Mouse (Mus musculus) kidney, embryonic 15.5 days (tissue): ENCODE data around the gene Gja4. TPM values are rescaled to one million over a fixed set of nuclear protein-coding genes. Genes with fewer than 3 reads are reported as not detected.

Experiments
- ATAC-seq: fragments of 200-750 bp; cut with Nextera tagmentation; replicated peaks from 2 replicates; pipeline ENCODE4 v1.8.0; 2017; ENCODE audit warnings: moderate TSS enrichment; ENCODE audit not compliant: low FRiP score
- H3K27ac ChIP-seq: fragments of 300-500 bp; sonication (generic); 2 replicates; pipeline ENCODE4 v1.5.1; 2015; ENCODE audit warnings: mild to moderate bottlenecking, inconsistent platforms
- H3K27me3 ChIP-seq: fragments of 300-500 bp; sonication (generic); 2 replicates; pipeline ENCODE4 v1.6.1; 2015; ENCODE audit warnings: inconsistent platforms
- H3K36me3 ChIP-seq: fragments of 300-500 bp; sonication (generic); 2 replicates; pipeline ENCODE4 v1.6.1; 2015; ENCODE audit warnings: inconsistent platforms
- H3K4me1 ChIP-seq: fragments of 300-500 bp; sonication (generic); 2 replicates; pipeline ENCODE4 v1.6.1; 2015; ENCODE audit warnings: inconsistent platforms
- H3K4me2 ChIP-seq: fragments of 300-500 bp; sonication (generic); 2 replicates; pipeline ENCODE4 v1.6.1; 2015; ENCODE audit warnings: moderate library complexity, mild to moderate bottlenecking, inconsistent platforms
- H3K4me3 ChIP-seq: fragments of 300-500 bp; sonication (generic); replicated peaks from 2 replicates; pipeline ENCODE4 v1.5.1; 2015; ENCODE audit warnings: mild to moderate bottlenecking, inconsistent platforms
- H3K9ac ChIP-seq: fragments of 300-500 bp; sonication (generic); 2 replicates; pipeline ENCODE4 v1.6.1; 2015; ENCODE audit warnings: mild to moderate bottlenecking, inconsistent platforms
- H3K9me3 ChIP-seq: fragments of 300-500 bp; sonication (generic); replicated peaks from 2 replicates; pipeline ENCODE4 v1.6.1; 2016; ENCODE audit warnings: inconsistent platforms
- WGBS: fragments of 180-500 bp; shearing (Covaris S2); methylation state at CpG from one replicate; pipeline ENCODE4 v1.1.7; 2015; ENCODE audit warnings: mixed read lengths; 5-methylcytosine and 5-hydroxymethylcytosine counted together
- polyA plus RNA-seq: library from polyadenylated mRNA; unstranded; fragments of >200 nt; fragmentation: Nextera tagmentation; extraction: Ambion mirVana; gene quantifications from 2 replicates; pipeline ENCODE4 v1.2.1, GENCODE M21; 2015

Gene Gja4
- polyA plus RNA-seq: 24.9 and 30.5 TPM in 2 replicates

- Histone ChIP-seq H3K4me1 (peaks cover 13% of the 10 kb centered on the region; the same call in 1 of the 2 replicates), H3K4me3 (peak within 1 kb of the TSS; percentile 56), H3K27ac (no peak within 1 kb of the TSS), H3K36me3 (no peaks in the 10 kb centered on the region), H3K9me3 (no peaks in the 10 kb centered on the region), H3K9ac (peak within 1 kb of the TSS; percentile 56), H3K27me3 (peaks cover 30% of the 10 kb centered on the region), H3K4me2 (peak within 1 kb of the TSS; percentile 95)
- peak; percentile 87 for ATAC-seq
- whole genome bisulfite sequencing: under 1% methylated on average over 25 of the region's 25 CpGs
Observed at GRCm38 (mm10) chr4:127313861-127314260, at the start of gene Gja4. Gene Gja4, minus strand, starts transcription at chr4:127314039.

- ATAC-seq: no peak
- H3K4me2 ChIP-seq: no peak overlapping the region
- 67% methylated on average over 4 of the region's 4 CpGs for WGBS
Observed at GRCm38 (mm10) chr4:127363331-127363730, 49.5 kb upstream of the Gja4 start.

GRCm38 (mm10) chr4:127362520-127362919, 48.7 kb upstream of the Gja4 start:
- ATAC-seq: no peak
- peaks cover 27% of the 10 kb centered on the region for H3K4me1 ChIP-seq
- WGBS: 74% methylated on average over 3 of the region's 3 CpGs
- H3K27me3 ChIP-seq: peaks cover 8% of the 10 kb centered on the region; the same call in 1 of the 2 replicates
- H3K4me2 ChIP-seq: no peak overlapping the region
- H3K9ac ChIP-seq: no peak overlapping the region
- no peak overlapping the region for H3K4me3 ChIP-seq
- H3K27ac ChIP-seq: no peak overlapping the region
- no peaks in the 10 kb centered on the region for H3K36me3 ChIP-seq
- H3K9me3 ChIP-seq: no peaks in the 10 kb centered on the region

More at GRCm38 (mm10) chr4:127363331-127363730, 49.5 kb upstream of the Gja4 start:
- Histone ChIP-seq H3K27me3 (peaks cover 8% of the 10 kb centered on the region), H3K36me3 (no peaks in the 10 kb centered on the region), H3K4me1 (peaks cover 19% of the 10 kb centered on the region), H3K9me3 (no peaks in the 10 kb centered on the region), H3K27ac (no peak overlapping the region), H3K4me3 (no peak overlapping the region), H3K9ac (no peak overlapping the region)

- H3K36me3 ChIP-seq: no peaks in the 10 kb centered on the region
- peak; percentile 82 for ATAC-seq
- peaks cover 47% of the 10 kb centered on the region for H3K4me1 ChIP-seq
- H3K4me3 ChIP-seq: peak within 1 kb of the TSS; percentile 0; the same call in 1 of the 2 replicates
- 14% methylated on average over 5 of the region's 5 CpGs for WGBS
- H3K9ac ChIP-seq: no peak within 1 kb of the TSS
- H3K9me3 ChIP-seq: no peaks in the 10 kb centered on the region
- H3K4me2 ChIP-seq: peak within 1 kb of the TSS; percentile 45
- no peak within 1 kb of the TSS for H3K27ac ChIP-seq
- peaks cover 3% of the 10 kb centered on the region; the same call in 1 of the 2 replicates for H3K27me3 ChIP-seq
Observed at GRCm38 (mm10) chr4:127358018-127358417, 44.2 kb upstream of the Gja4 start, which contains the start of gene Gjb5. Gene Gjb5, minus strand, starts transcription at chr4:127358181.

- H3K9ac ChIP-seq: no peak overlapping the region
- H3K36me3 ChIP-seq: no peaks in the 10 kb centered on the region
- H3K27ac ChIP-seq: peak overlapping the region; percentile 56
- H3K4me1 ChIP-seq: peaks cover 44% of the 10 kb centered on the region
- H3K4me2 ChIP-seq: no peak overlapping the region
- no peaks in the 10 kb centered on the region for H3K9me3 ChIP-seq
- no peak overlapping the region for H3K4me3 ChIP-seq
- peaks cover 3% of the 10 kb centered on the region; the same call in 1 of the 2 replicates for H3K27me3 ChIP-seq
- 38% methylated on average over 15 of the region's 15 CpGs for WGBS
- ATAC-seq: peak; percentile 17; the same call in 1 of the 2 replicates
Observed at GRCm38 (mm10) chr4:127354506-127355485, 41.0 kb upstream of the Gja4 start.

- Histone ChIP-seq H3K36me3 (no peaks in the 10 kb centered on the region), H3K27ac (peak within 1 kb of the TSS; percentile 56), H3K4me2 (no peak within 1 kb of the TSS), H3K9me3 (no peaks in the 10 kb centered on the region), H3K4me1 (peaks cover 40% of the 10 kb centered on the region), H3K4me3 (no peak within 1 kb of the TSS), H3K27me3 (peaks cover 3% of the 10 kb centered on the region; the same call in 1 of the 2 replicates), H3K9ac (no peak within 1 kb of the TSS)
- WGBS: 50% methylated on average over 8 of the region's 8 CpGs
- ATAC-seq: no peak
Observed at GRCm38 (mm10) chr4:127353951-127354438, 40.2 kb upstream of the Gja4 start, which contains the start of gene Gjb4. Gene Gjb4, minus strand, starts transcription at chr4:127354081.

GRCm38 (mm10) chr4:127352594-127352993, 38.8 kb upstream of the Gja4 start:
- no peaks in the 10 kb centered on the region for H3K9me3 ChIP-seq
- no peak overlapping the region for H3K27ac ChIP-seq
- H3K4me1 ChIP-seq: peaks cover 30% of the 10 kb centered on the region
- no peak overlapping the region for H3K4me2 ChIP-seq
- ATAC-seq: no peak
- H3K4me3 ChIP-seq: no peak overlapping the region
- no peaks in the 10 kb centered on the region for H3K27me3 ChIP-seq
- no peak overlapping the region for H3K9ac ChIP-seq
- no peaks in the 10 kb centered on the region for H3K36me3 ChIP-seq
- WGBS: 36% methylated on average over 1 of the region's 1 CpGs

- H3K27ac ChIP-seq: no peak overlapping the region
- H3K9me3 ChIP-seq: no peaks in the 10 kb centered on the region
- H3K36me3 ChIP-seq: no peaks in the 10 kb centered on the region
- no peak for ATAC-seq
- H3K4me3 ChIP-seq: no peak overlapping the region
- H3K9ac ChIP-seq: no peak overlapping the region
- no peak overlapping the region for H3K4me2 ChIP-seq
- WGBS: 61% methylated on average over 4 of the region's 4 CpGs
- H3K4me1 ChIP-seq: peaks cover 14% of the 10 kb centered on the region
- H3K27me3 ChIP-seq: no peaks in the 10 kb centered on the region
Observed at GRCm38 (mm10) chr4:127349560-127350300, 35.9 kb upstream of the Gja4 start.

DNA sequence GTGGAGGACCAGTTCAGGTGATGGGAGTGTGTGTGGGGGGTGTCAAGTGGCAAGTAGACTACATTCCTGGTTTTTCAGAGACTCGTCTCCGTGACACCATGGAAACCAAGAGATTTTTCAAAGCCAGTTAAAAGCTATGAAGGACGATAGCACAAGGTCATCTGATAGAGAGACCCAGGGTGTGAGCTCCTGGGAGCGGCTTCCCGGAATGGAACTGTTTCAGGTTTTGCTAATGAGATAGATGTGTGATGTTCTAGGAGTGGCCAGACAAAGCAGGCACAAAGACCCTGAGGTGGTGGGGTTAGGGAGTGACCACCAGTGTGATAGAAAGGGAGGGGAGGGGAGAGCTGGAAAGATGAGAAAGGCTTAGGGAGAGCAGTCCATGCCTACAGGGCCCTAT, 31.2 kb upstream of the Gja4 start:
- H3K4me1 ChIP-seq: no peaks in the 10 kb centered on the region
- no peak overlapping the region for H3K27ac ChIP-seq
- no peak overlapping the region for H3K4me3 ChIP-seq
- H3K4me2 ChIP-seq: no peak overlapping the region
- ATAC-seq: no peak
- 82% methylated on average over 5 of the region's 5 CpGs for WGBS
- no peak overlapping the region for H3K9ac ChIP-seq
- no peaks in the 10 kb centered on the region for H3K27me3 ChIP-seq
- H3K9me3 ChIP-seq: no peaks in the 10 kb centered on the region
- H3K36me3 ChIP-seq: no peaks in the 10 kb centered on the region

DNA sequence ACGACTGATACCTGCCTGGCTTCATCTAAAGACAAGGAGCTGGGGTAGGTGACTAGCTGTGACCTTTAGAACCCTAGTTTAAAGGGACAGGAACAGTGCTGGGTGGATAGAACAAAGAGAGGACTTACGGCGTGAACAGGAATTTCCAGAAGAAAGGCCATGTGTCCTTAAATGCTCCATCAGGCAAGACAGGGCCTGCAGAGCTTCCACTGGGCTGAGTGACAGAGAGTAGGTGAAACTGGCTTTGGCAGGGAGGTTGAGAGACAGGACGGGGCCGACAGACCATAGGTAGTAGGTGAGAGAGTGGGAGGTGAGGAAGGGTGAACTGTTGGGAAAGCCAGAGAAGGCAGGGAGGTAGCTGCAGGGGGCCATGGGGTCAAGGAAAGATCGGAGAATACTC, 27.5 kb upstream of the Gja4 start:
- Histone ChIP-seq H3K9me3 (no peaks in the 10 kb centered on the region), H3K27ac (no peak overlapping the region), H3K4me3 (no peak overlapping the region), H3K27me3 (no peaks in the 10 kb centered on the region), H3K36me3 (no peaks in the 10 kb centered on the region), H3K4me2 (no peak overlapping the region), H3K4me1 (no peaks in the 10 kb centered on the region), H3K9ac (no peak overlapping the region)
- 53% methylated on average over 6 of the region's 6 CpGs for WGBS
- ATAC-seq: no peak

DNA sequence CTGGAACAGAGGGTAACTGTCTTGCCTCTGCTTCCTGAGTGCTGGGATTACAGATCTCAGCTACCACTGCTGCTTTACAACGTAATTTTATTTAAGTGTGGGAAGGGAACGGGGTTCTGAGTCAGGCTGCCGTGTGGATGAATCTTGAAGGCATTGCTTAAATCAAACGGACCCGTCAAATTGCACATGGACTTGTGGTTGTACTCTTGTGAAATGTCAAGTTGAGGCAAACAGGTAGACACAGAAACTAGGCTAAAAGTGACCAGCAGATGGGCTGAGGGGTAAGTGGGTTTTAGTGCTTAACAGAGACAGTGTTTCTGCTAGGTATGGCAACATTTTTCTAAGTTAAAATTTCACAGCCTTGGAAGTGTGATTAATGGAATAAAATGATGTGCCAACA, 23.8 kb upstream of the Gja4 start:
- Histone ChIP-seq H3K4me1 (no peaks in the 10 kb centered on the region), H3K27me3 (peaks cover 11% of the 10 kb centered on the region), H3K9me3 (no peaks in the 10 kb centered on the region), H3K9ac (no peak overlapping the region), H3K27ac (no peak overlapping the region), H3K4me3 (no peak overlapping the region), H3K4me2 (no peak overlapping the region), H3K36me3 (no peaks in the 10 kb centered on the region)
- WGBS: 82% methylated on average over 5 of the region's 5 CpGs
- no peak for ATAC-seq
